Mouse (Mus musculus): Measurements from ENCODE around the gene Fam71e1.
A peak's percentile ranks its signal among the peaks of the same experiment; 100 is the strongest.

DNA sequence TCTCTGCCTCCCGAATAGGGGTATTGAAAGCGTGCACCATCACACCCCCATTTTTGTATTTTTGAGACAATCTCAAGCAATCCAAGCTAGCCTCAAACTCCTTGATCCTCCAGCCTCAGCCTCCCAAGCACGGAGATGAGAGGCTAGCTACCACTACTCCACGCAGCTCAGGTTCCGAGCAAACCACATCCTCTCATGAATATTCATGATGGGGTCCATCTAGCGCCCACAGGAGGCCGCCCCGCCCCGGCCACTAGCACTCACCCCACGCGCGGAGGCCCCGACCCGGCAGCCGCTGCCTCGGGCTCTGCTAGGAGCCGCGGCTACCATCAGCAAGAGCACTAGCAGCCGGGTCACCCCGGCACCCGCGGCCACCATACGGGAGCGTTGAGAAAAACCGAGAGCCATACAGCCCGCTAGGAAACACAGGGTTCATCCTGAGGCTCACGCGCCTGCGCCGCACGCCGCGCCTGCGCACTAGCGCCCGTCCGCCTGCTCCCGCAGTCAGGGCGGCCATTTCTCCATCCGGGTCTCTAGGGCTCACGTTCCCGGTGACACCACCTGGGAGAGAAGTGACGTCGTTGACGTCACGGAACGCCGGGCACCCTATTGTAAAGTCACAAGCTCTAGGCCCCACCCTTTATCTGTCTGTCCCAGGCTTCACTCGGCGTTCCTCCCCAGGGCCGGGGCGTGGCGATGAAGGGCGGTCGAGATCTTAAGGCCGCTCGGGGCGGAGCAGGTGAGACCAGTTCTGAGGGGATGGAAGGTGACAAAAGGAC lies at the start of gene Fam71e1, which contains the start of gene Emc10:
- TF ChIP-seq GATA1 (IDR thresholded peaks at IDR 0.05; ENCODE audit: low read length) (no peak), TAL1 (IDR thresholded peaks at IDR 0.05; ENCODE audit: low read length) (peak; percentile 66)

All from erythroblast, embryonic 14.5 days (primary cell).